Mouse (Mus musculus): Measurements from ENCODE around the gene Entpd1. TPM values are rescaled to one million over a fixed set of nuclear protein-coding genes. Genes with fewer than 3 reads are reported as not detected.

The Entpd1 gene
- total and polyA plus RNA-seq, 3 experiments = 13.0 to 26.4 (median 22.1) TPM

GRCm38 (mm10) chr19:40665778-40666177 is 53.6 kb downstream of the Entpd1 start:
- Histone ChIP-seq H3K27me3 (ENCODE audit: control insufficient read depth, insufficient read depth, low read length) (no peaks in the 10 kb centered on the region), H3K9ac (ENCODE audit: low read depth, low read length) (no peak overlapping the region), H3K4me1 (ENCODE audit: control insufficient read depth, insufficient read depth, low read length) (peaks cover 7% of the 10 kb centered on the region), H3K27ac (no peak overlapping the region), H3K79me2 (replicated peaks; ENCODE audit: control insufficient read depth, insufficient read depth, low read length) (no peaks in the 10 kb centered on the region), H3K4me3 (no peak overlapping the region), H3K36me3 (ENCODE audit: control insufficient read depth, insufficient read depth, low read length) (no peaks in the 10 kb centered on the region; the same call in 1 of the 2 replicates)
- TF ChIP-seq CTCF (IDR thresholded peaks at IDR 0.05) = no peak
- intact Hi-C loops (cut with DNase I) = no loop called here
- no peak for DNase-seq
- 61% methylated on average over 7 of the region's 7 CpGs for WGBS

GRCm38 (mm10) chr19:40667111-40667510 is 54.9 kb downstream of the Entpd1 start:
- DNase-seq = no peak
- Histone ChIP-seq H3K79me2 (replicated peaks; ENCODE audit: control insufficient read depth, insufficient read depth, low read length) (no peaks in the 10 kb centered on the region), H3K27ac (no peak overlapping the region), H3K36me3 (ENCODE audit: control insufficient read depth, insufficient read depth, low read length) (no peaks in the 10 kb centered on the region; the same call in 1 of the 2 replicates), H3K4me1 (ENCODE audit: control insufficient read depth, insufficient read depth, low read length) (peaks cover 8% of the 10 kb centered on the region), H3K9ac (ENCODE audit: low read depth, low read length) (no peak overlapping the region), H3K4me3 (no peak overlapping the region), H3K27me3 (ENCODE audit: control insufficient read depth, insufficient read depth, low read length) (no peaks in the 10 kb centered on the region)
- 58% methylated on average over 6 of the region's 6 CpGs for WGBS
- no peak for TF ChIP-seq CTCF (IDR thresholded peaks at IDR 0.05)
- no peak for TF ChIP-seq EP300 (IDR thresholded peaks at IDR 0.05; ENCODE audit: insufficient read depth, low read depth, low read length)
- TF ChIP-seq POLR2A (IDR thresholded peaks at IDR 0.05; ENCODE audit: insufficient read depth, low read depth, low read length) = no peak
- intact Hi-C loops (cut with DNase I) = no loop called here

GRCm38 (mm10) chr19:40675329-40675728 is 63.2 kb downstream of the Entpd1 start:
- H3K36me3 ChIP-seq (ENCODE audit: control insufficient read depth, insufficient read depth, low read length) = peaks cover 5% of the 10 kb centered on the region; the same call in 1 of the 2 replicates
- no peaks in the 10 kb centered on the region for H3K27me3 ChIP-seq (ENCODE audit: control insufficient read depth, insufficient read depth, low read length)
- no peak for DNase-seq
- H3K4me3 ChIP-seq = no peak overlapping the region
- no peak overlapping the region for H3K27ac ChIP-seq
- WGBS = 89% methylated on average over 5 of the region's 5 CpGs
- no peak overlapping the region for H3K9ac ChIP-seq (ENCODE audit: low read depth, low read length)
- H3K79me2 ChIP-seq (replicated peaks; ENCODE audit: control insufficient read depth, insufficient read depth, low read length) = no peaks in the 10 kb centered on the region
- TF ChIP-seq CTCF (IDR thresholded peaks at IDR 0.05) = no peak
- no peak for TF ChIP-seq EP300 (IDR thresholded peaks at IDR 0.05; ENCODE audit: insufficient read depth, low read depth, low read length)
- intact Hi-C loops (cut with DNase I) = loop anchor here (5.0 kb wide), 1 partner anchor 47 kb away; no protein-coding TSS in a partner anchor
- H3K4me1 ChIP-seq (ENCODE audit: control insufficient read depth, insufficient read depth, low read length) = peaks cover 8% of the 10 kb centered on the region

- no peaks in the 10 kb centered on the region for H3K27me3 ChIP-seq (ENCODE audit: control insufficient read depth, insufficient read depth, low read length)
- WGBS = 45% methylated on average over 6 of the region's 6 CpGs
- TF ChIP-seq EP300 (IDR thresholded peaks at IDR 0.05; ENCODE audit: insufficient read depth, low read depth, low read length) (no peak), CTCF (IDR thresholded peaks at IDR 0.05) (no peak), POLR2A (IDR thresholded peaks at IDR 0.05; ENCODE audit: insufficient read depth, low read depth, low read length) (no peak)
- H3K4me1 ChIP-seq (ENCODE audit: control insufficient read depth, insufficient read depth, low read length) = peaks cover 7% of the 10 kb centered on the region
- DNase-seq = no peak
- no peak overlapping the region for H3K9ac ChIP-seq (ENCODE audit: low read depth, low read length)
- H3K4me3 ChIP-seq = peak overlapping the region; percentile 27
- intact Hi-C loops (cut with DNase I) = loop anchor here (2.0 to 5.0 kb wide), 3 partner anchors 17 to 44 kb away; no protein-coding TSS in a partner anchor
- peak overlapping the region; percentile 81 for H3K27ac ChIP-seq
- no peaks in the 10 kb centered on the region for H3K79me2 ChIP-seq (replicated peaks; ENCODE audit: control insufficient read depth, insufficient read depth, low read length)
- H3K36me3 ChIP-seq (ENCODE audit: control insufficient read depth, insufficient read depth, low read length) = peaks cover 3% of the 10 kb centered on the region; the same call in 1 of the 2 replicates
These were observed 65.9 kb downstream of the Entpd1 start for GRCm38 (mm10) chr19:40678087-40678486.

- WGBS = 9% methylated on average over 17 of the region's 17 CpGs
- Histone ChIP-seq H3K4me3 (peak overlapping the region; percentile 27), H3K27me3 (ENCODE audit: control insufficient read depth, insufficient read depth, low read length) (no peaks in the 10 kb centered on the region), H3K36me3 (ENCODE audit: control insufficient read depth, insufficient read depth, low read length) (peaks cover 3% of the 10 kb centered on the region; the same call in 1 of the 2 replicates), H3K4me1 (ENCODE audit: control insufficient read depth, insufficient read depth, low read length) (peaks cover 10% of the 10 kb centered on the region), H3K27ac (peak overlapping the region; percentile 81), H3K79me2 (replicated peaks; ENCODE audit: control insufficient read depth, insufficient read depth, low read length) (no peaks in the 10 kb centered on the region), H3K9ac (ENCODE audit: low read depth, low read length) (peak overlapping the region; percentile 7)
- intact Hi-C loops (cut with DNase I) = loop anchor here (2.0 to 5.0 kb wide), 3 partner anchors 18 to 44 kb away; no protein-coding TSS in a partner anchor
- DNase-seq = peak; percentile 63 to 81
- TF ChIP-seq EP300 (IDR thresholded peaks at IDR 0.05; ENCODE audit: insufficient read depth, low read depth, low read length) (peak; percentile 64; the same call in 1 of the 2 replicates), CTCF (IDR thresholded peaks at IDR 0.05) (no peak)
These were observed 66.6 kb downstream of the Entpd1 start for GRCm38 (mm10) chr19:40678532-40679307.

GRCm38 (mm10) chr19:40679632-40680031 is 67.5 kb downstream of the Entpd1 start:
- intact Hi-C loops (cut with DNase I) = loop anchor here (2.0 to 5.0 kb wide), 3 partner anchors 19 to 43 kb away; no protein-coding TSS in a partner anchor
- Histone ChIP-seq H3K4me3 (no peak overlapping the region), H3K36me3 (ENCODE audit: control insufficient read depth, insufficient read depth, low read length) (peaks cover 6% of the 10 kb centered on the region; the same call in 1 of the 2 replicates), H3K27ac (no peak overlapping the region), H3K79me2 (replicated peaks; ENCODE audit: control insufficient read depth, insufficient read depth, low read length) (no peaks in the 10 kb centered on the region), H3K4me1 (ENCODE audit: control insufficient read depth, insufficient read depth, low read length) (peaks cover 11% of the 10 kb centered on the region), H3K27me3 (ENCODE audit: control insufficient read depth, insufficient read depth, low read length) (no peaks in the 10 kb centered on the region), H3K9ac (ENCODE audit: low read depth, low read length) (no peak overlapping the region)
- TF ChIP-seq EP300 (IDR thresholded peaks at IDR 0.05; ENCODE audit: insufficient read depth, low read depth, low read length) (no peak), POLR2A (IDR thresholded peaks at IDR 0.05; ENCODE audit: insufficient read depth, low read depth, low read length) (no peak), CTCF (IDR thresholded peaks at IDR 0.05) (no peak)
- no peak for DNase-seq
- 90% methylated on average over 3 of the region's 3 CpGs for WGBS
